Mouse (Mus musculus) embryonic facial prominence, embryonic 14.5 days (tissue): ENCODE results near the gene Pam. TPM values are rescaled to one million over a fixed set of nuclear protein-coding genes. Genes with fewer than 3 reads are reported as not detected.
"Not testable (repeated sequence)": the region's sequence is repeated elsewhere in the genome, so short reads cannot be mapped to it uniquely, and the experiment has no call there.

Experiments
- ATAC-seq: fragments of 200-750 bp; cut with Nextera tagmentation; 2 replicates; pipeline ENCODE4 v1.8.0; 2017; ENCODE audit warnings: low read depth, moderate number of reproducible peaks, moderate TSS enrichment
- DNase-seq: peaks from one replicate; pipeline ENCODE4 v3.0.0-alpha.2; 2015; ENCODE audit warnings: low spot score
- H3K27ac ChIP-seq: fragments of 300-500 bp; sonication (generic); replicated peaks from 2 replicates; pipeline ENCODE4 v1.5.1; 2014; ENCODE audit warnings: low read depth, mild to moderate bottlenecking, low read length, moderate library complexity
- H3K27me3 ChIP-seq: fragments of 300-500 bp; sonication (generic); replicated peaks from 2 replicates; pipeline ENCODE4 v1.6.1; 2014; ENCODE audit warnings: low read length; ENCODE audit not compliant: control insufficient read depth, insufficient read depth
- H3K36me3 ChIP-seq: fragments of 300-500 bp; sonication (generic); 2 replicates; pipeline ENCODE4 v1.6.1; 2014; ENCODE audit warnings: low read length, mixed read lengths; ENCODE audit not compliant: control insufficient read depth, insufficient read depth
- H3K4me1 ChIP-seq: fragments of 300-500 bp; sonication (generic); 2 replicates; pipeline ENCODE4 v1.6.1; 2014; ENCODE audit warnings: antibody characterized with exemption, low read length; ENCODE audit not compliant: control insufficient read depth, insufficient read depth
- H3K4me2 ChIP-seq: fragments of 300-500 bp; sonication (generic); 2 replicates; pipeline ENCODE4 v1.6.1; 2014; ENCODE audit warnings: low read depth, mild to moderate bottlenecking, low read length, moderate library complexity, mixed read lengths
- H3K4me3 ChIP-seq: fragments of 300-500 bp; sonication (generic); 2 replicates; pipeline ENCODE4 v1.5.1; 2014; ENCODE audit warnings: low read depth, mild to moderate bottlenecking, low read length
- H3K9ac ChIP-seq: fragments of 300-500 bp; sonication (generic); 2 replicates; pipeline ENCODE4 v1.6.1; 2014; ENCODE audit warnings: low read depth, mild to moderate bottlenecking, low read length, moderate library complexity, mixed read lengths
- H3K9me3 ChIP-seq: fragments of 300-500 bp; sonication (generic); 2 replicates; pipeline ENCODE4 v1.6.1; 2016; ENCODE audit warnings: low read length; ENCODE audit not compliant: control insufficient read depth
- WGBS: fragments of 180-500 bp; shearing (Covaris S2); extraction: QIAGEN DNeasy Blood & Tissue Kit; methylation state at CpG from one replicate; pipeline ENCODE4 v1.1.7; 2014; 5-methylcytosine and 5-hydroxymethylcytosine counted together
- polyA plus RNA-seq: library from polyadenylated mRNA; unstranded; fragments of >200 nt; fragmentation: Nextera tagmentation; extraction: Ambion mirVana; gene quantifications from 2 replicates; pipeline ENCODE4 v1.2.1, GENCODE M21; 2014

Pam gene
- polyA plus RNA-seq, 1 experiment from 2014 or later, result 50.1 TPM

DNA sequence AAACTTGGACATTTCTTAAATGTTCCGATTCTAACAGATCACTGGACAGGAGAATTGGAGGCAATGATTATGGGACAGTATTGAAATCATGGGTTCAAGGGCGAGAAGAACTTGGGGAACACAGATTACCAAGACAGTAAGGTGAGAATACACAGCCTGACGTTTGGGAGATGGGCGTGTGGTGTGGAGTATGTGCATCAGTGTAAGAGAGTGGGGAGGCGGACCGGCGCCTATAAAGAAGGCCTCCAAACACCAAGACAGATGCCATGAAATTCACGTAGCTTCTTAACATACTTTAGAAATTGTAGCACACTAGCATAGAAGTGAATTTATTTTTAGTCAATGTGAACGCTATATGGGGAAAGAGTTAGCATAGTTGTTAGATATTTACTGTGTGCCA, 76.5 kb downstream of the Pam start:
- Histone ChIP-seq H3K36me3 (no peaks in the 10 kb centered on the region), H3K4me3 (no peak overlapping the region), H3K27me3 (no peaks in the 10 kb centered on the region), H3K4me1 (no peaks in the 10 kb centered on the region; the same call in 1 of the 2 replicates), H3K27ac (no peak overlapping the region), H3K4me2 (no peak overlapping the region), H3K9me3 (no peaks in the 10 kb centered on the region), H3K9ac (no peak overlapping the region)
- ATAC-seq (no peak), DNase-seq (no peak)
- 89% methylated on average over 9 of the region's 9 CpGs for WGBS

DNA sequence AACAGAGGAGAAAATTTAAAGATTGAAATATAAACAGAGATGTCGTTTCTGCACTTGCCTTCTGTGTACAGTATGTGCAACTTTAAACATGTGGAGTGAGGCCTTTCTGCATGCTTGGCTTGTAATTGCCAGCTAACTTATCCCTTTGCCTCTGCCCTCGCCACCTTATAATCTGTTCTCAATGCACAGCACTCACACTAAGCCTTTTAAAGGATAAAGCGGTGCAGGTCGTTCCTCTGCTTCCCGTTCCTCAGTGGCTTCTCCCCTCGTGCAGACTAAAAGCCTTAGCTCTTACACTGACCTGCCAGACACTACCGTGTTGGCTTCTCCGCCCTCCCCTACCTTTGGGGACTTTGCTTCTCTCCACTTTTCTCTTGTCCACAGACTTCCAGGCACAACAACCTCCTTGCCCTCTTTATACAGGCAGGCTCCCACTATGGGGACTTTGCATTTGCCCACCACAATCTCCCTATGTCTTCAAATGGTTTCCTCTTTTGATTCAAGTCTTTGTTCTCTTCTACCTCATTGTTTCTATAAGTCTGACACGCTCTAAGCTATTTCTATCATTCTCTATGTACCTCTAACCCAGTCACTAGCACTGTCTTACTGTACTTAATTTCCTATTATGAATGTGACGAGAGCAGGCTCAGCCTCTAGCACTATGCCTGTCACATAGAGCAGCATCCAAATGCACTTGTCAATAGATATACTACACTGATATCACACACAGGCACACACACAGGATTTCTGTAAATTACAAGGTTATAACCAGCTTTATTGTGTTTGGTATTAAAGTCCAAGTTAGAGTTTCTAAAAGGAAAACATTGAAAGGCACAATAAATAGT, 79.2 kb downstream of the Pam start:
- Histone ChIP-seq H3K4me1 (no peaks in the 10 kb centered on the region; the same call in 1 of the 2 replicates), H3K9ac (no peak overlapping the region), H3K4me3 (no peak overlapping the region), H3K27me3 (no peaks in the 10 kb centered on the region), H3K4me2 (no peak overlapping the region), H3K36me3 (no peaks in the 10 kb centered on the region), H3K9me3 (no peaks in the 10 kb centered on the region), H3K27ac (no peak overlapping the region)
- ATAC-seq, result no peak
- WGBS, result 66% methylated on average over 10 of the region's 10 CpGs
- DNase-seq, result no peak

DNA sequence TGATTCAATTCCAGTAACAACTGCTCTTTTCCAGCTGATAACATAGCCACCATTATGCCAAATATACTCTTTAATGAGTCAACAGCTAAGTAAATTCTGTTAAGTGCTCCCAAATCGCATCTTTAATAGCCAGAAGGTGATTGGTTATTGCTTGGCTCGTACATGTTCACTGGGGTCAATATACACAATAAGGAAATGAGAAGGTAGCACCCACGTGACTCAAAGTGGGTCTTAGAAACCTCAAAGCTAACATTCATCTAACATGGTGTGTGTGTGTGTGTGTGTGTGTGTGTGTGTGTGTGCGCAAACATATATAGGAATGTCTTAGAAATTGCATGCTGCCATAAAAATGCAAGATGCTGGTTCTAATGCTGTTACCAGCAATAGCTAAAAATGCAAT, 79.9 kb downstream of the Pam start:
- no peak for DNase-seq
- no peak overlapping the region for H3K9ac ChIP-seq
- ATAC-seq, result no peak
- H3K9me3 ChIP-seq, result no peaks in the 10 kb centered on the region
- H3K4me3 ChIP-seq, result no peak overlapping the region
- WGBS, result 84% methylated on average over 4 of the region's 4 CpGs
- no peaks in the 10 kb centered on the region; the same call in 1 of the 2 replicates for H3K4me1 ChIP-seq
- no peaks in the 10 kb centered on the region for H3K27me3 ChIP-seq
- no peaks in the 10 kb centered on the region for H3K36me3 ChIP-seq
- no peak overlapping the region for H3K4me2 ChIP-seq
- H3K27ac ChIP-seq, result no peak overlapping the region

DNA sequence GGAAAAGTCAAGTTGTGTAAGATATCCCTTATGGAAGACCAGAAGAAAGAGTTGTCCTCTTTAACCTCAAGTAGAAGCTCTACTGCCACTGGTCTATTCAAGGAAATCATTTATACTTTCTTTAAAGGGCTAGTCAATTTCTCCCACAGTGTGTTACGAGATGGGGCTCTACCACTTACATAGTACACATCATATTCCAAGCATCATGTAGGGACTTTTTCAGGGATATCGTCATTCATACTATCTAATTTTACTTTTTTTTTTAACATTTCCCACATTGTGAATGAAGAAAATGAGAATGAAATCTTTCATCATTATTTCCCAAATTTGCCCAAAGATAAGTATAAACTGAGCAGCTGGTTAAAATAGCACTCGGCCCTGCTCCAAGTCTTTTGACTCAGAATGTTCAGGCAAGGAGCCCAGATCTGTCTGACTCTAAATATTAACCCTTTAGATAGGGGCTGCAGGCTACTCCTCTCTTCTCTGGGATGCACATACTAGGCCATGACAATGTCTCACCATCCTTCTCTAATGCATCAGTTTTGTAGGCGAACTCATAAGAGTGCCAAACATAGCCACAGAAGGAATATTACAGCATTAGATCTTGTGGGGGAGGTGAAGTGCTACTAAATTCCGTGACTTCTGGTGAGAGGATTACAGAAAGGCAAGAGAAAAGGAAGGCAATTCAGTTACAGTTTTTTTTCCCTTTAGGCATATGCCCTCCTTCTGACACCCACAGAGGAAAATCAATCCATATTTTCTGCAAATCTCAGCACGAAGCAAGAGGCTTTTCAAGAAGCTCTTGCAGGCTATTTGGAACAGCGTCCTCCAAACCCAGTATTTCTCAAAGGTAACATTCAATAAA, 92.7 kb downstream of the Pam start:
- DNase-seq (peak; percentile 84), ATAC-seq (0 out of 2 replicates have a peak, but pooled peaks have one; percentile 68)
- 60% methylated on average over 7 of the region's 7 CpGs for WGBS
- Histone ChIP-seq H3K9me3 (no peaks in the 10 kb centered on the region), H3K4me2 (no peak overlapping the region), H3K36me3 (no peaks in the 10 kb centered on the region), H3K27ac (no peak overlapping the region), H3K9ac (no peak overlapping the region), H3K4me3 (no peak overlapping the region), H3K27me3 (no peaks in the 10 kb centered on the region), H3K4me1 (peaks cover 8% of the 10 kb centered on the region; the same call in 1 of the 2 replicates)

DNA sequence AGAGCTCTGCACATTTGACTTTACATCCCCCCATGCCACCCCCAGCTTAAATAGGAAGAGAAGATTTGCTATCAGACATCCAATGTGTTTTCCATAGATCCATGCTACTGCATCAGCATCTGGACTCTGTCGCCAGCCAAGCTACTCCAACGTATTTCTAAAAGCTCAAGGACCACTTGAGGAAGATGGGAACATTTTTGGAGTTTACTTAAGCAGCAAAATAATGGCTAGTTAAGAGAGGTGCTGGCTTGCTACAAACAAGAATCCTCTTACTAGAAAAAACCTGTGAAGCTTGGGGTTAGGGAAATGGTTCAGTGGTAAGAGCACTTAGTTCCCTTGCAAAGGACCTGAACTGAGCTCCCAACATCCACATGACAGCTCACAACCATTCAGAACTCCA, 96.0 kb downstream of the Pam start:
- Histone ChIP-seq H3K4me2 (no peak overlapping the region), H3K36me3 (no peaks in the 10 kb centered on the region), H3K4me3 (no peak overlapping the region), H3K9ac (no peak overlapping the region), H3K4me1 (peaks cover 8% of the 10 kb centered on the region; the same call in 1 of the 2 replicates), H3K27ac (no peak overlapping the region), H3K27me3 (no peaks in the 10 kb centered on the region), H3K9me3 (no peaks in the 10 kb centered on the region)
- ATAC-seq, result no peak
- WGBS, result 92% methylated on average over 2 of the region's 2 CpGs
- DNase-seq, result no peak

DNA sequence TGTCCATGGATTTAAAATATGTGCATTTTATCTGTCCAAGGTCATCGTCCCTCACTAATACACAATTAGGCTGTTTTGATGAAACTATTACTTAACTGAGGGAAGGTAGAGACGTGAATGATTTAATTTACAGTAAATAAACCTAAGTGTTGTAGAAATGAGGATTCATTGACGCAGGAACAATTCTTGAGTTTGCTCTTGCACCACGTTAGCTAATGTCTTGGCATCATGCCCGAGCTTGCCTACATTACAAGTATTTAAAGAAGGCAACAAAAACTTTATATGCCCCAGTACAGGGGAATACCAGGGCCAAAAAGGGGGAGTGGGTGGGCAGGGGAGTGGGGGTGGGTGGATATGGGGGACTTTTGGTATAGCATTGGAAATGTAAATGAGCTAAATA, 96.5 kb downstream of the Pam start:
- H3K9ac ChIP-seq, ATAC-seq, H3K36me3 ChIP-seq, H3K27me3 ChIP-seq, H3K27ac ChIP-seq, H3K4me3 ChIP-seq, H3K9me3 ChIP-seq, H3K4me1 ChIP-seq, H3K4me2 ChIP-seq: not testable (repeated sequence)
- 60% methylated on average over 5 of the region's 5 CpGs for WGBS
- peak; percentile 68 for DNase-seq

DNA sequence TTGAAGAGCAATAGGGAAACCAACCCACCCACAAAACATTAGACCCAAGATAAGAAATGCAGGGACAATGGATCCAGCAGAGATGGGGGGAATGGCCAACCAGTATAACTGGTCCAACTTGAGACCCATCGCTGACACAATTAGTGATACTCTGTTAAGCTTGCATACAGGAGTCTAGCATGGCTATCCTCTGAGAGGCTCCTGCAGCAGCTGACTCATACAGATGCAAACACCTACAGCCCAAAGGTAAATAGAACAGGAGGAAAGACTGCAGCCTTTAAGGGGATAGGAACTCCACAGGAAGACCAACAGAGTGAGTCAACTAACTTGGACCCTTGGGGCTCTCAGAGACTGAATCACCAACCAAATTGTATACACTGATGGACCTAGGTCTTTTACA, 98.4 kb downstream of the Pam start:
- Histone ChIP-seq H3K9me3 (no peaks in the 10 kb centered on the region), H3K27me3 (no peaks in the 10 kb centered on the region), H3K4me2 (no peak overlapping the region), H3K4me1 (no peaks in the 10 kb centered on the region), H3K36me3 (no peaks in the 10 kb centered on the region), H3K4me3 (no peak overlapping the region), H3K9ac (no peak overlapping the region), H3K27ac (no peak overlapping the region)
- 89% methylated on average over 1 of the region's 1 CpGs for WGBS
- DNase-seq (no peak), ATAC-seq (no peak)

DNA sequence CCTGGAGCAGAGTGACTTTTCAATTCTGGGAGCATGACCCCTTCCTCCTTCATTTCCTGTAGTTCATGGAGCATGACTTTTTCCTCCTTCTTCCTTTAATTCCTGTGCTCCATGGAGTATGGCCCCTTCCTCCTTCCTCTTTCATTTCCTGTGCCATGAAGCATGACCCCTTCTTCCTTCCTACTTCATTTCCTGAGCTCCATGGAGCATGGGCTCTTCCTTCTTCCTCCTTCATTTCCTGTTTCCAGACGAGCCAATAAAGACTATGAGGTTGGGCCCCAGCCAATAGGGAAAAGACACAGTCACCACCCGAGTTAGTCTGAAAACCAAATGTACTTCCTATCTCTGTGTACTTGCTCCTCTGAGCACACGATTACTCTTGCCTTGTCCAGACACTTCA, 103.5 kb downstream of the Pam start:
- Histone ChIP-seq H3K27ac (no peak overlapping the region), H3K4me2 (no peak overlapping the region), H3K27me3 (no peaks in the 10 kb centered on the region), H3K4me3 (no peak overlapping the region), H3K9ac (no peak overlapping the region), H3K36me3 (no peaks in the 10 kb centered on the region), H3K9me3 (no peaks in the 10 kb centered on the region), H3K4me1 (no peaks in the 10 kb centered on the region)
- DNase-seq, result no peak
- ATAC-seq, result no peak
- 67% methylated on average over 3 of the region's 3 CpGs for WGBS
